Mouse (Mus musculus): ENCODE results near the gene Nbeal2. TPM values are rescaled to one million over a fixed set of nuclear protein-coding genes. Genes with fewer than 3 reads are reported as not detected.

Nbeal2 gene
- polyA plus RNA-seq (2014; fragmentation: Illumina TruSeq; extraction: RNeasy Lipid Tissue Mini Kit (QIAGEN cat#74804); ENCODE audit: low read depth, low replicate concordance), result 9.7 TPM

GRCm38 (mm10) chr9:110653655-110654461 is at the start of gene Nbeal2:
Gene Nbeal2 (minus strand): TSS chr9:110654161.

GRCm38 (mm10) chr9:110656249-110657221 is 2.6 kb upstream of the Nbeal2 start, which contains the start of gene Ccdc12:
Gene Ccdc12 (plus strand): TSS chr9:110656503.

DNA sequence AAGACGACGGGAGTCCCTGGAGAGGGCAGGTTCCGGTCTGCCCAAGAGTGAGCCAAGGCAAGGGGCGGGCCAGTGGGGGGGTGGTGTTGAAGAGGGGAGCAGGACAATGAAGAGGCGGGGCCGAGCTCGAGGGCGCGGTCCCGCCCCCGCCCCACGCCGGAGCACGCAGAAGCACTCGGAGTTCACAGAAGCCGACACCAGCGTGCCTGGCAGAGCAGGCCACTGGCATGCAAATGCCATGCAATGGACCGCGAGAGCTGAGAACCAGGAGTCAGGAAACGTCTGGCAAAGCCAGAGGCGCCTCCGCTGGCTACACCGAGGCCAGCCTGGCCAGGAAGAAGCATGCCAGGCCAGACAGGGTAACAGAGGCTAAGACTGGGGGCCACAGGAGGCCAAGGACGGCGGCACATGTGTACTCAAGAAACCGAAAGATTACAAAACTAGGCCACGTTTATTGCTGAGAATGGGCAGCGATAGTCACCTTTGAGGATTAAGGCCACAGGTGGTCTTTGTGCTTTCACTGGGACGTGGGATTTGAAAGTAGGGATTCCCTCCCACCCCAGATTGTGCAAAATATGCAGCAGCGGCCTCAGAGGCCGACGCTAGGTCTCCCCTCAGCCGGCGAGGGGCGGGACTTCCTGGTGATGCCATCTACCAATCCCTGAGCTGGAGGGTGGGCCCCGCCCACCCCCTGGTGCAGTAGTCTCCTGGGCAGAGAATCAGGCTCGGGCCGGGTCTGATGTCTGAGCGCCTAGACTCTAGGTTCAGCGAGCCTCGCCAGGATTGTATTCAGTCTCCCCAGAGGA is 29.4 kb downstream of the Nbeal2 start, which contains the start of gene Nradd:
TSS of gene Nradd (minus strand) at position 92 of the 806 bp plus-strand sequence.

Other genes starting within 250 kb of the Nbeal2 start
- gene Ptpn23, start 245.9 kb downstream of the Nbeal2 start, polyA plus RNA-seq (2014; fragmentation: Illumina TruSeq; extraction: RNeasy Lipid Tissue Mini Kit (QIAGEN cat#74804); ENCODE audit: low read depth, low replicate concordance), result 14.3 TPM
- gene Ngp, start 234.4 kb downstream of the Nbeal2 start, polyA plus RNA-seq (2014; fragmentation: Illumina TruSeq; extraction: RNeasy Lipid Tissue Mini Kit (QIAGEN cat#74804); ENCODE audit: low read depth, low replicate concordance), result not detected
- 11.0 TPM for gene Klhl18, start 177.5 kb downstream of the Nbeal2 start, polyA plus RNA-seq (2014; fragmentation: Illumina TruSeq; extraction: RNeasy Lipid Tissue Mini Kit (QIAGEN cat#74804); ENCODE audit: low read depth, low replicate concordance)
- gene Kif9, start 177.2 kb downstream of the Nbeal2 start, polyA plus RNA-seq (2014; fragmentation: Illumina TruSeq; extraction: RNeasy Lipid Tissue Mini Kit (QIAGEN cat#74804); ENCODE audit: low read depth, low replicate concordance), result 0.26 TPM
- 29.5 TPM for gene Setd2, start 121.6 kb downstream of the Nbeal2 start, polyA plus RNA-seq (2014; fragmentation: Illumina TruSeq; extraction: RNeasy Lipid Tissue Mini Kit (QIAGEN cat#74804); ENCODE audit: low read depth, low replicate concordance)
- gene Nradd, start 29.7 kb downstream of the Nbeal2 start, polyA plus RNA-seq (2014; fragmentation: Illumina TruSeq; extraction: RNeasy Lipid Tissue Mini Kit (QIAGEN cat#74804); ENCODE audit: low read depth, low replicate concordance), result 2.3 TPM
- gene Ccdc12, start 2.3 kb upstream of the Nbeal2 start, polyA plus RNA-seq (2014; fragmentation: Illumina TruSeq; extraction: RNeasy Lipid Tissue Mini Kit (QIAGEN cat#74804); ENCODE audit: low read depth, low replicate concordance), result 89.4 TPM
- 10,021 TPM for gene Myl3, start 87.7 kb upstream of the Nbeal2 start, polyA plus RNA-seq (2014; fragmentation: Illumina TruSeq; extraction: RNeasy Lipid Tissue Mini Kit (QIAGEN cat#74804); ENCODE audit: low read depth, low replicate concordance)
- 7.8 TPM for gene Pth1r, start 93.0 kb upstream of the Nbeal2 start, polyA plus RNA-seq (2014; fragmentation: Illumina TruSeq; extraction: RNeasy Lipid Tissue Mini Kit (QIAGEN cat#74804); ENCODE audit: low read depth, low replicate concordance)
- gene Prss42, start 144.0 kb upstream of the Nbeal2 start, polyA plus RNA-seq (2014; fragmentation: Illumina TruSeq; extraction: RNeasy Lipid Tissue Mini Kit (QIAGEN cat#74804); ENCODE audit: low read depth, low replicate concordance), result not detected
- not detected for gene Prss44, start 159.8 kb upstream of the Nbeal2 start, polyA plus RNA-seq (2014; fragmentation: Illumina TruSeq; extraction: RNeasy Lipid Tissue Mini Kit (QIAGEN cat#74804); ENCODE audit: low read depth, low replicate concordance)
- gene Prss43, start 172.5 kb upstream of the Nbeal2 start, polyA plus RNA-seq (2014; fragmentation: Illumina TruSeq; extraction: RNeasy Lipid Tissue Mini Kit (QIAGEN cat#74804); ENCODE audit: low read depth, low replicate concordance), result not detected
- not detected for gene Prss45, start 180.4 kb upstream of the Nbeal2 start, polyA plus RNA-seq (2014; fragmentation: Illumina TruSeq; extraction: RNeasy Lipid Tissue Mini Kit (QIAGEN cat#74804); ENCODE audit: low read depth, low replicate concordance)
- gene Prss46, start 190.3 kb upstream of the Nbeal2 start, polyA plus RNA-seq (2014; fragmentation: Illumina TruSeq; extraction: RNeasy Lipid Tissue Mini Kit (QIAGEN cat#74804); ENCODE audit: low read depth, low replicate concordance), result not detected
- gene Prss50, start 203.8 kb upstream of the Nbeal2 start, polyA plus RNA-seq (2014; fragmentation: Illumina TruSeq; extraction: RNeasy Lipid Tissue Mini Kit (QIAGEN cat#74804); ENCODE audit: low read depth, low replicate concordance), result not detected
- gene Als2cl, start 225.7 kb upstream of the Nbeal2 start, polyA plus RNA-seq (2014; fragmentation: Illumina TruSeq; extraction: RNeasy Lipid Tissue Mini Kit (QIAGEN cat#74804); ENCODE audit: low read depth, low replicate concordance), result 16.9 TPM
- 2.2 TPM for gene Tmie, start 226.0 kb upstream of the Nbeal2 start, polyA plus RNA-seq (2014; fragmentation: Illumina TruSeq; extraction: RNeasy Lipid Tissue Mini Kit (QIAGEN cat#74804); ENCODE audit: low read depth, low replicate concordance)

Data from heart, adult 10 weeks (tissue).